Mouse (Mus musculus) intestine, postnatal 0 days (tissue): ENCODE results near the gene AC131692.1. TPM values are rescaled to one million over a fixed set of nuclear protein-coding genes. Genes with fewer than 3 reads are reported as not detected.

Experiments
- ATAC-seq: fragments of 200-750 bp; cut with Nextera tagmentation; 2 replicates; pipeline ENCODE4 v1.8.0; 2017; ENCODE audit warnings: mild to moderate bottlenecking, moderate TSS enrichment, moderate library complexity
- H3K27ac ChIP-seq: fragments of 300-500 bp; sonication (generic); 2 replicates; pipeline ENCODE4 v1.5.1; 2014; ENCODE audit warnings: mild to moderate bottlenecking, low read depth, low read length, moderate library complexity
- H3K27me3 ChIP-seq: fragments of 300-500 bp; sonication (generic); replicated peaks from 2 replicates; pipeline ENCODE4 v1.6.1; 2014; ENCODE audit warnings: low read length, mixed read lengths; ENCODE audit not compliant: control insufficient read depth, insufficient read depth
- H3K36me3 ChIP-seq: fragments of 300-500 bp; sonication (generic); 2 replicates; pipeline ENCODE4 v1.6.1; 2014; ENCODE audit warnings: mild to moderate bottlenecking, moderate library complexity; ENCODE audit not compliant: control insufficient read depth, insufficient read depth
- H3K4me1 ChIP-seq: fragments of 300-500 bp; sonication (generic); replicated peaks from 2 replicates; pipeline ENCODE4 v1.6.1; 2014; ENCODE audit warnings: antibody characterized with exemption, low read length, mixed read lengths; ENCODE audit not compliant: control insufficient read depth, insufficient read depth
- H3K4me2 ChIP-seq: fragments of 300-500 bp; sonication (generic); replicated peaks from 2 replicates; pipeline ENCODE4 v1.6.1; 2014; ENCODE audit warnings: low read depth, mild to moderate bottlenecking, moderate library complexity
- H3K4me3 ChIP-seq: fragments of 300-500 bp; sonication (generic); 2 replicates; pipeline ENCODE4 v1.5.1; 2014; ENCODE audit warnings: low read depth, low read length
- H3K9ac ChIP-seq: fragments of 300-500 bp; sonication (generic); 2 replicates; pipeline ENCODE4 v1.6.1; 2014; ENCODE audit warnings: mild to moderate bottlenecking, low read depth, low read length
- H3K9me3 ChIP-seq: fragments of 300-500 bp; sonication (generic); 2 replicates; pipeline ENCODE4 v1.6.1; 2016; ENCODE audit warnings: mixed run types; ENCODE audit not compliant: control insufficient read depth
- CTCF ChIP-seq: sonication (generic); IDR thresholded peaks from 2 replicates; pipeline ENCODE4 v1.5.1; 2016; ENCODE audit warnings: low read depth, mild to moderate bottlenecking, control low read depth, antibody characterized with exemption, moderate library complexity
- WGBS: fragments of 180-500 bp; shearing (Covaris S2); extraction: QIAGEN DNeasy Blood & Tissue Kit; methylation state at CpG from one replicate; pipeline ENCODE4 v1.1.7; 2014; 5-methylcytosine and 5-hydroxymethylcytosine counted together
- polyA plus RNA-seq: library from polyadenylated mRNA; unstranded; fragments of >200 nt; fragmentation: Nextera tagmentation; extraction: Ambion mirVana; gene quantifications from 2 replicates; pipeline ENCODE4 v1.2.1, GENCODE M21; 2015

AC131692.1 gene
- polyA plus RNA-seq, 1 experiment from 2014 or later = not detected

DNA sequence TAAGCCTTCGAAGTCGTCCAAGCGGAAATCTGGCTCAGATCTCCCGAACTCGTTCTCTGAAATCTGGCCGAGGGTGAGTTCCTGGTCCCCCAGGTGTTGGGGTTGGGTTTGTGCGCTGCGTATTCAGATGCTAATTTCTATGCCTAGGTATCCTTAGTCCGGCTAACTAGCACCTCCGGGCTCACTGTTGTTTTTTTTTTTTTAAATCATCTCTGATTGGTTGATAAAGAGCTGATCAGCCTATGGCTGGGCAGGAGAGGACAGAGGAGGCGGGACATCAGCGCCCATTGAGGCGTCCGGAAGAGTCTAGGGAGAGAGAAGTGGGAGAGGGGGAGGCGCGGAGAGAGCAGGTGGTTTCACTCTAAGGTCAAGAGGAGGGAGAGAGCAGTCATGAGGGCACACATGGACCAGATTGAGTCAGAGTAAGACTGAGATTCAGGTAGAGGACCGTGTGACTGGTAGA, 8.8 kb upstream of the AC131692.1 start:
- ATAC-seq = peak; percentile 71
- Histone ChIP-seq H3K9me3 (no peaks in the 10 kb centered on the region), H3K27me3 (no peaks in the 10 kb centered on the region), H3K4me3 (peak overlapping the region; percentile 77), H3K4me2 (peak overlapping the region; percentile 95), H3K9ac (peak overlapping the region; percentile 64), H3K4me1 (no peaks in the 10 kb centered on the region; the same call in 1 of the 2 replicates), H3K36me3 (peaks cover 33% of the 10 kb centered on the region), H3K27ac (peak overlapping the region; percentile 29)
- TF ChIP-seq CTCF = no peak
- 0% methylated on average over 17 of the region's 17 CpGs for WGBS

DNA sequence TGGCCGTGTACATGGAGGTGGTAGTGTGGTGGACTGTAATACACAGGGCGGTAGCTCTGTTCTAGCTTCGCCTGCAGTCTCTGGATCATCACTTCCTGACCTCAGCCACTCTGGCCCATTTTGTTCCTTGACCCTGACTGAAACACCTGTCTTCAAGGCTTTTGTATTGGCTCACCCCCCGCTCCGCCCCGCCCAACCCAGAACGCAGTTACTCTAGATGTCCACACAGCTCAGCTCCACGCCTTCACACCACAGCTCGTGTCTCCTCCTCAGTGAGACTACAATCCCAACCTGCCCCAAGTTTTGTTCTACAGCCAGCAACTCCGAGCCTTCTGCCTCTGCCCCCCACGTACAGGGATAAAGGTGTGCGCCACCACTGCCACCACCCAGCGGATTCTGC, 5.4 kb upstream of the AC131692.1 start:
- Histone ChIP-seq H3K9me3 (no peaks in the 10 kb centered on the region), H3K4me1 (no peaks in the 10 kb centered on the region; the same call in 1 of the 2 replicates), H3K4me2 (no peak overlapping the region), H3K27me3 (no peaks in the 10 kb centered on the region), H3K9ac (no peak overlapping the region), H3K4me3 (no peak overlapping the region), H3K36me3 (peaks cover 22% of the 10 kb centered on the region), H3K27ac (no peak overlapping the region)
- TF ChIP-seq CTCF = no peak
- 84% methylated on average over 13 of the region's 13 CpGs for WGBS
- no peak for ATAC-seq

DNA sequence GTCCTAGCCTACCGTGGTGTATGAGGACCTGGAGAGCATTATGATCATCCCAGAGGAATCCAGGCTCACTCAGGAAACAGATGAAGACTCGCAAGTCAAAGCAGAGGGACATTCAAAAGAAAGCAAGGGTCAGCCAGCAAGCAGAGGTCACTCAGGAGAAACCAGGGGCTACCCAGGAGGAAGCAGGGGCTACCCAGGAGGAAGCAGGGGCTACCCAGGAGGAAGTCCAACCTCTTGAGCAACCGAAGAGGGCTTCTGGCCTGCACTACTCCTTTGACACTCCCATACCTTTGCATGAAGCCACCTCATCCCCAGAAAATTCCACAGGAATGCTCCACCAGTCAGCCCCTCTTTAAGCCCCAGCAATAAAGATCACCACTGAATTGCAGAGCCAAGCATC, 3.6 kb downstream of the AC131692.1 start:
- Histone ChIP-seq H3K9ac (no peak overlapping the region), H3K36me3 (peaks cover 12% of the 10 kb centered on the region; the same call in 1 of the 2 replicates), H3K4me3 (no peak overlapping the region), H3K4me1 (no peaks in the 10 kb centered on the region), H3K27me3 (no peaks in the 10 kb centered on the region), H3K27ac (no peak overlapping the region), H3K9me3 (no peaks in the 10 kb centered on the region), H3K4me2 (no peak overlapping the region)
- TF ChIP-seq CTCF = no peak
- no peak for ATAC-seq
- 83% methylated on average over 3 of the region's 3 CpGs for WGBS

DNA sequence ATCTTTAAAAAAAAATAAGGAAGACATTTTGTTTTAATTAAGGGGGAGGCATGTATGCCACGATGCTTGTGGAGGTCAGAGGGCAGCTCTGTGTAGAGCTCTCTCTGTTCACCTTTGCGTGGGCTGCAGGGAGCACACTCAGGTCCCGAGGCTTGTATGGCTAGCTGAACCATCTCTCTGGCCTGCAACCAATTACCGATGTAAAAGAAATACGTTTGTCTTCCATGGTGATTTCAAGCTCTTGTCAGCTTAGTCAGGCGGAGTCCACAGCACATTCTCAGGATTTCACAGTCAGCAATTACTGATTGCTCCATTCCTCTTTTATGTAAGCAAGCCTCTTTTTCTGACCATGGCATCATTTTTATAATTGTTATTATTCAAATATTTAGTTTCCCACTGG, 7.0 kb downstream of the AC131692.1 start:
- TF ChIP-seq CTCF = no peak
- 63% methylated on average over 6 of the region's 6 CpGs for WGBS
- no peak for ATAC-seq

DNA sequence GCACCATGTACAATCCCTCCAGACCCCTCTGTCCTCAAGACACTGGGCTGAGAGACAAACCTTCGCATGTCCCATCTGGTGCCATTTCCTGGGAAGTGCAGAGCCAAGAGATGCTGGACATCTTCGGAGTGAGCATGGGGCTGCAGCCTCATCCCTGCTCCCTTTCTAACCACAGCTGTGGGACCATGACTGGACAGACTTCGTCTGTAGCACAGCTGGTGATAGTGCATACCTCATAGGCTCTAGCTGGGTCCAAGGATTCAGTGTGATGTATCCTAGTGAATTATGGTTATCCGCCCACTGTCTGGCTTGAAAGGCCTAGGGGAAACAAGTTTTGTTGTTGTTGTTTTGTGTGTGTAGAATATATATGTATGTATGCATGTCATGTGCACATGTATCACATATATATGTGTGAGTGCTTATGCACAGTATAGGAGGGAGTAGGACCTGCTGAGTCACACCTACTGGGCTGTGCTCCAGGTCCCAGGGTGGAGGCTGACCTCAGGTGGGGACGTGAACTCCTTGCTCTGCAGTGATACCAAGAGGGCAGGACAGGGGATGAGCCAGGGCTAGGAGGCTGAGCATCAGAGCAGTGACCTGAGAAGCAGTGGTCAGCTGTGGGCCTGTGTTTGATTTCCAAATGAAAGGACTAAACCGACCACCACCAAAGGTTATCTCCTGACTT, 8.1 kb downstream of the AC131692.1 start:
- H3K4me1 ChIP-seq = 0 out of 2 replicates have a peak, but pooled peaks cover 5% of the 10 kb centered on the region
- no peaks in the 10 kb centered on the region for H3K27me3 ChIP-seq
- H3K9me3 ChIP-seq = no peaks in the 10 kb centered on the region
- H3K27ac ChIP-seq = no peak overlapping the region
- H3K9ac ChIP-seq = no peak overlapping the region
- no peak for ATAC-seq
- no peak overlapping the region for H3K4me2 ChIP-seq
- H3K4me3 ChIP-seq = no peak overlapping the region
- no peaks in the 10 kb centered on the region for H3K36me3 ChIP-seq
- WGBS = 74% methylated on average over 6 of the region's 6 CpGs
- TF ChIP-seq CTCF = no peak

More for the DNA sequence above, 7.0 kb downstream of the AC131692.1 start:
- Histone ChIP-seq H3K4me2 (no peak overlapping the region), H3K27ac (no peak overlapping the region), H3K27me3 (no peaks in the 10 kb centered on the region), H3K4me1 (0 out of 2 replicates have a peak, but pooled peaks cover 5% of the 10 kb centered on the region), H3K9ac (no peak overlapping the region), H3K36me3 (no peaks in the 10 kb centered on the region), H3K9me3 (no peaks in the 10 kb centered on the region), H3K4me3 (no peak overlapping the region)

DNA sequence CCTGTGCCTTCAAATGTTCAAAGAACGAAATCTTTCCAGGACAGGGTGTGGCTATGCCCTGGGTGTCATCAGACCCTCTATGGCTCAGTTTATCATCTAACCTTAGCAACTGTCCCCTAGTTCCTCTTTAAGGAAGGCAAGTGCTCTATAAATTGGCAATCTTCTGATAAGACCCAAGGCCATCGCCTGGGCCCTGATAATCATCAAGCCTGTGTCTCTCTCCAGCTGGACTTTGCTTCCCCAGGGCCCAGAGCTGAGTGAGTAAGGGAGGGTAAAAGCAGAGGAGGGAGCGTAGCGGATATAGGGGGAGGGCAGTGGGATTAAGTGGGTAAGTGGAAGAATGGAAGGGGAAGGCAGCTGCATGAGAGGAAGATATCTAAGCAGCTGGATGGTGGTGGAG, 10.3 kb downstream of the AC131692.1 start:
- peak overlapping the region; percentile 63; the same call in 1 of the 2 replicates for H3K4me2 ChIP-seq

More for the DNA sequence above, 10.3 kb downstream of the AC131692.1 start:
- Histone ChIP-seq H3K36me3 (peaks cover 5% of the 10 kb centered on the region; the same call in 1 of the 2 replicates), H3K27ac (peak overlapping the region; percentile 31; the same call in 1 of the 2 replicates), H3K9me3 (no peaks in the 10 kb centered on the region), H3K4me1 (0 out of 2 replicates have a peak, but pooled peaks cover 5% of the 10 kb centered on the region), H3K27me3 (no peaks in the 10 kb centered on the region), H3K4me3 (no peak overlapping the region), H3K9ac (no peak overlapping the region)
- ATAC-seq = peak; percentile 41
- no peak for TF ChIP-seq CTCF
- 34% methylated on average over 4 of the region's 4 CpGs for WGBS
